Mouse (Mus musculus) liver (tissue): ENCODE measurements around the gene Dusp14.

Source experiments
- DNase-seq: peaks from one replicate; pipeline ENCODE4 v3.0.0-alpha.2; 2020; ENCODE audit warnings: mixed read lengths

The Dusp14 gene

GRCm38 (mm10) chr11:84069034-84069370 is at the start of gene Dusp14:
Gene Dusp14 (minus strand): TSS chr11:84069261.
- DNase-seq: no peak

- DNase-seq: no peak
These were observed 48.4 kb upstream of the Dusp14 start for GRCm38 (mm10) chr11:84117431-84117830.

GRCm38 (mm10) chr11:84116221-84116620 is 47.2 kb upstream of the Dusp14 start:
- no peak for DNase-seq

- no peak for DNase-seq
These were observed 46.6 kb upstream of the Dusp14 start for GRCm38 (mm10) chr11:84115646-84116045.

GRCm38 (mm10) chr11:84113623-84114022 is 44.6 kb upstream of the Dusp14 start:
- DNase-seq: no peak

GRCm38 (mm10) chr11:84107137-84107536 is 38.1 kb upstream of the Dusp14 start:
- DNase-seq: no peak

- DNase-seq: no peak
These were observed 35.0 kb upstream of the Dusp14 start for GRCm38 (mm10) chr11:84104036-84104435.

GRCm38 (mm10) chr11:84101182-84101581 is 32.1 kb upstream of the Dusp14 start:
- DNase-seq: no peak

GRCm38 (mm10) chr11:84097251-84097998 is 28.4 kb upstream of the Dusp14 start:
- no peak for DNase-seq

GRCm38 (mm10) chr11:84095084-84095483 is 26.0 kb upstream of the Dusp14 start:
- no peak for DNase-seq

- DNase-seq: no peak
These were observed 21.5 kb upstream of the Dusp14 start for GRCm38 (mm10) chr11:84090572-84090971.

GRCm38 (mm10) chr11:84081901-84082300 is 12.8 kb upstream of the Dusp14 start:
- no peak for DNase-seq

- DNase-seq: no peak
These were observed 11.3 kb upstream of the Dusp14 start for GRCm38 (mm10) chr11:84080327-84080726.

- DNase-seq: no peak
These were observed 10.8 kb upstream of the Dusp14 start for GRCm38 (mm10) chr11:84079887-84080286.

- no peak for DNase-seq
These were observed 10.3 kb upstream of the Dusp14 start for GRCm38 (mm10) chr11:84079361-84079760.

- no peak for DNase-seq
These were observed 9.5 kb upstream of the Dusp14 start for GRCm38 (mm10) chr11:84078601-84079000.

GRCm38 (mm10) chr11:84077008-84077407 is 7.9 kb upstream of the Dusp14 start:
- DNase-seq: no peak

- no peak for DNase-seq
These were observed 5.0 kb upstream of the Dusp14 start for GRCm38 (mm10) chr11:84073816-84074764.

GRCm38 (mm10) chr11:84072904-84073651 is 4.0 kb upstream of the Dusp14 start:
- no peak for DNase-seq

- DNase-seq: peak; percentile 28
These were observed 649 bp downstream of the Dusp14 start for GRCm38 (mm10) chr11:84068191-84069033.

GRCm38 (mm10) chr11:84067720-84068190 is 1.3 kb downstream of the Dusp14 start:
- no peak for DNase-seq
